Mouse (Mus musculus) E14TG2a.4 (cell line): Measurements from ENCODE around the gene Enpp1.

Source experiments
- CTCF ChIP-seq: conservative IDR thresholded peaks from 2 replicates; pipeline ENCODE4 v1.5.1; 2014; ENCODE audit warnings: low read length
- NANOG ChIP-seq: IDR thresholded peaks from 2 replicates; pipeline ENCODE4 v1.6.1; 2014; ENCODE audit warnings: borderline replicate concordance, low read length, mixed read lengths
- POU5F1 ChIP-seq: IDR thresholded peaks from 2 replicates; pipeline ENCODE4 v1.6.1; 2014; ENCODE audit warnings: low read length, borderline replicate concordance

DNA sequence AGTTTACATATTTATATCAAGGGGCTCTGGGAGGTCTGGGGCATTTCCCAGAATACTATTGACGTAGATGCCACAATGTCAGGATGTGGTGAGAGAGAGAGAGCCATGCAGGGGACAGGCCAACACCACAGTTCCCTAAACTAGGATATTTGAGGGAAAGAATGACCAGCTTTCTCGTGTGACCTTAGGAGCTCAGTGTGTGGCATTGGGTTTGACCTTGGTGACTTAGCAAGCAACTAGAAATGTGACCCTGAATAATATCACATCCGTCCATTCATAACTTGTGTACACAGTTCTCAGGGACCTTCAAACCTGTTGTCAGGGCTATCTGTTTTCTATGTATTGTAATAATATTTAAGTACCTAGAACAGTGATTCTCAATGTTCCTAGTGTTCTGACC lies 102.8 kb downstream of the Enpp1 start:
- TF ChIP-seq CTCF = no peak
- TF ChIP-seq NANOG = no peak
- TF ChIP-seq POU5F1 = no peak
